Mouse (Mus musculus) gastrocnemius, postnatal 14 days (tissue): ENCODE data around the gene Ablim2. TPM values are rescaled to one million over a fixed set of nuclear protein-coding genes. Genes with fewer than 3 reads are reported as not detected.
A peak's percentile ranks its signal among the peaks of the same experiment; 100 is the strongest.

ENCODE experiments used
- DNase-seq: peaks from one replicate; pipeline ENCODE4 v3.0.0; 2021; ENCODE audit warnings: mixed read lengths
- intact Hi-C: fragments of 180-260 bp; cut with DNase I; formaldehyde crosslinking; loops from one replicate; pipeline ENCODE4 v1.15.1; 2025; ENCODE audit warnings: low total_unique reads
- total RNA-seq, 2 experiments: library from RNA; stranded (reverse); gene quantifications; 2 replicates each; pipeline ENCODE4 v1.2.3; 2021

The Ablim2 gene
- total RNA-seq, 2 experiments from 2014 or later: 36.0 to 41.7 TPM

- intact Hi-C loops: loop anchor here (5.0 kb wide), 1 partner anchor 61 kb away; no protein-coding TSS in a partner anchor
- DNase-seq: no peak
These were observed 38.5 kb downstream of the Ablim2 start for GRCm38 (mm10) chr5:35796136-35796535.

GRCm38 (mm10) chr5:35799090-35799489 lies 41.4 kb downstream of the Ablim2 start:
- DNase-seq: no peak
- intact Hi-C loops: loop anchor here (5.0 kb wide), 1 partner anchor 58 kb away; no protein-coding TSS in a partner anchor

GRCm38 (mm10) chr5:35803416-35803815 lies 45.7 kb downstream of the Ablim2 start:
- no peak for DNase-seq
- intact Hi-C loops: no loop called here

GRCm38 (mm10) chr5:35804685-35805084 lies 47.0 kb downstream of the Ablim2 start:
- no peak for DNase-seq
- intact Hi-C loops: no loop called here

GRCm38 (mm10) chr5:35805209-35805608 lies 47.5 kb downstream of the Ablim2 start:
- intact Hi-C loops: no loop called here
- no peak for DNase-seq

- DNase-seq: no peak
- intact Hi-C loops: no loop called here
These were observed 49.3 kb downstream of the Ablim2 start for GRCm38 (mm10) chr5:35807018-35807417.

- DNase-seq: no peak
- intact Hi-C loops: loop anchor here (5.0 kb wide), 1 partner anchor 63 kb away; no protein-coding TSS in a partner anchor
These were observed 52.8 kb downstream of the Ablim2 start for GRCm38 (mm10) chr5:35810526-35810925.

GRCm38 (mm10) chr5:35811639-35812295 lies 54.1 kb downstream of the Ablim2 start:
- intact Hi-C loops: loop anchor here (5.0 kb wide), 1 partner anchor 64 kb away; no protein-coding TSS in a partner anchor

GRCm38 (mm10) chr5:35814334-35814941 lies 56.8 kb downstream of the Ablim2 start:
- DNase-seq: no peak
- intact Hi-C loops: loop anchor here (5.0 kb wide), 1 partner anchor 67 kb away; no protein-coding TSS in a partner anchor

More at GRCm38 (mm10) chr5:35811639-35812295, 54.1 kb downstream of the Ablim2 start:
- DNase-seq: no peak

- DNase-seq: no peak
- intact Hi-C loops: no loop called here
These were observed 57.4 kb downstream of the Ablim2 start for GRCm38 (mm10) chr5:35815051-35815450.

- no peak for DNase-seq
- intact Hi-C loops: no loop called here
These were observed 59.6 kb downstream of the Ablim2 start for GRCm38 (mm10) chr5:35817266-35817665.

- DNase-seq: no peak
- intact Hi-C loops: no loop called here
These were observed 60.2 kb downstream of the Ablim2 start for GRCm38 (mm10) chr5:35817882-35818281.

- no peak for DNase-seq
- intact Hi-C loops: no loop called here
These were observed 65.0 kb downstream of the Ablim2 start for GRCm38 (mm10) chr5:35822721-35823120.

GRCm38 (mm10) chr5:35826465-35826864 lies 68.8 kb downstream of the Ablim2 start:
- DNase-seq: no peak
- intact Hi-C loops: no loop called here

GRCm38 (mm10) chr5:35827075-35827474 lies 69.4 kb downstream of the Ablim2 start:
- DNase-seq: peak; percentile 26
- intact Hi-C loops: no loop called here

GRCm38 (mm10) chr5:35827856-35828255 lies 70.2 kb downstream of the Ablim2 start:
- intact Hi-C loops: no loop called here
- no peak for DNase-seq

GRCm38 (mm10) chr5:35830101-35830500 lies 72.4 kb downstream of the Ablim2 start:
- peak; percentile 34 for DNase-seq
- intact Hi-C loops: no loop called here

GRCm38 (mm10) chr5:35833881-35834280 lies 76.2 kb downstream of the Ablim2 start:
- no peak for DNase-seq
- intact Hi-C loops: no loop called here

- no peak for DNase-seq
- intact Hi-C loops: no loop called here
These were observed 79.3 kb downstream of the Ablim2 start for GRCm38 (mm10) chr5:35836992-35837391.

GRCm38 (mm10) chr5:35839262-35839661 lies 81.6 kb downstream of the Ablim2 start:
- DNase-seq: no peak
- intact Hi-C loops: no loop called here

GRCm38 (mm10) chr5:35851485-35851884 lies 93.8 kb downstream of the Ablim2 start:
- intact Hi-C loops: no loop called here
- DNase-seq: no peak
